Mouse (Mus musculus) adrenal gland, adult 18-20 months (tissue): ENCODE measurements at regions not wholly inside any gene's neighbourhood (a gene's known extent, or its start where the extent isn't known, plus 50 kb on each side); places are given as distances from the start of the nearest gene placed in this dataset.
A peak's percentile ranks its signal among the peaks of the same experiment; 100 is the strongest.
"Not testable (repeated sequence)": the region's sequence is repeated elsewhere in the genome, so short reads cannot be mapped to it uniquely, and the experiment has no call there.

Experiments
- DNase-seq, 2 experiments: peaks; one replicate each; pipeline ENCODE4 v3.0.0; 2021 to 2022; ENCODE audit warnings: low spot score in 2 of 2

DNA sequence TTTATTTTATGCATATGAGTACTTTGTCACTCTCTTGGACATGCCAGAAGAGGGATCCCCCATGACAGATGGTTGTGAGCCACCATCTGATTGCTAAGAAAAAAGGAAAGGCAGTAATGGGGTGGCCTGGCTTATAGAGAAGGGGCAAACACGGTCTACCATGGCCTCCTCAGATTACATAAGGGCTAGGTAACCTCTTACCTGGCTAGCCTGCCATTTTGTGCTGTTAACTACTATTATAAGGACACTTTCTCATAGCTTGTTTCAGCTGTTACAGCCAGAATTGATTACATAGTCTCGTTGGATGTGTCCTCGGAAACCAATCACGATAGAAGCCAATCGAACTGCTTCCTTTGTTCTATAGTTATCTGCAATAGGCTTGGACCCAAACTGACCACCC, 60.9 kb upstream of the Gm14496 start:
- DNase-seq, result no peak

DNA sequence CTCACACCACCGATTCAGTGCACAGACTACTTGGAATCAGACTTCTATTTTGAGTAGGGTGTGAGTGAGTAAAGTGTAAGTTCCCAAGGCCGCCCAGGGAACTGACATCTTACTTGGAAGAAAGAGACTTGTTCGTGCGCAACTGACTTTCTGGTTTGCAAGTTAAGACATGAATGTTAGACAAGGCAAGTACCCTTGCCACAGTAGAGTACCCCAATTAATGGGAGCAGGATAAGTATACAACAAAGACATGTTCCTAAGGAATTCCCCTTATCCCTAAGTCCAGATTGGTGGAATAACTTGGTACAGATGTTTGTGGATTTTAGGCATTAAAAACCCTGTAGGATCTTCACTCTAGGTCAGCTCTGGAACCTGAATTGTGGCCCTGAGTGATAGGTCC, 60.4 kb upstream of the Gm14496 start:
- DNase-seq, result not testable (repeated sequence)

DNA sequence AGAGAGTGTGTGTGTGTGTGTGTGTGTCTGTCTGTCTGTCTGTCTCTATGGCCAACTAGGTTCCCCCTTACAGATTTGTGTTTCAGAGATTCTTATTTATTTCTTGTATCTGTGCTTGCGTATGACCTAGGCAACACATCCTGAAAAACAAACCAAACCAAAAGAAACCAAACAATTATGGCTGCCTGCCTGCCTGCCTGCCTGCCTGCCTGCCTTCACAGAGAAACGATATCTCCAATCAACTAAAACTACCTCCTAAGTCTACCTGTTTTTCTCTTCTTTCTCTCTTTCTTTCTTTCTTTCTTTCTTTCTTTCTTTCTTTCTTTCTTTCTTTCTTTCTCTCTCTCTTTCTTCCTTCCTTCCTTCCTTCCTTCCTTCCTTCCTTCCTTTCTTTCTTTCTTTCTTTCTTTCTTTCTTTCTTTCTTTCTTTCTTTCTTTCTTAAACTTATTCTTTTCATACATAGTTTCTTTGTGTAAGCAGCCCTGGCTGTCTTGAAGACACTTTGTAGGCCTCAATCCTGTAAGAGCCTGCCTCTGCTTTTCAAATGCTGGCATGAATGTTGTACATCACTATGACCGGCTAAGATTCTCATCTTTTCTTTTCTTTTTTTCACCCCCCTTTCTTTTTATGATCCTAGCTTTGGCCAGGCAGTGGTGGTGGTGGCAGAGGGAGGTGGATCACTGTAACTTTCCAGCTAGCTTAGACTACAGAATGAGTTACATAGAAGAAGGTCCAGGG, 59.7 kb upstream of the Gm14496 start:
- DNase-seq, result peak; percentile 13 to 56

DNA sequence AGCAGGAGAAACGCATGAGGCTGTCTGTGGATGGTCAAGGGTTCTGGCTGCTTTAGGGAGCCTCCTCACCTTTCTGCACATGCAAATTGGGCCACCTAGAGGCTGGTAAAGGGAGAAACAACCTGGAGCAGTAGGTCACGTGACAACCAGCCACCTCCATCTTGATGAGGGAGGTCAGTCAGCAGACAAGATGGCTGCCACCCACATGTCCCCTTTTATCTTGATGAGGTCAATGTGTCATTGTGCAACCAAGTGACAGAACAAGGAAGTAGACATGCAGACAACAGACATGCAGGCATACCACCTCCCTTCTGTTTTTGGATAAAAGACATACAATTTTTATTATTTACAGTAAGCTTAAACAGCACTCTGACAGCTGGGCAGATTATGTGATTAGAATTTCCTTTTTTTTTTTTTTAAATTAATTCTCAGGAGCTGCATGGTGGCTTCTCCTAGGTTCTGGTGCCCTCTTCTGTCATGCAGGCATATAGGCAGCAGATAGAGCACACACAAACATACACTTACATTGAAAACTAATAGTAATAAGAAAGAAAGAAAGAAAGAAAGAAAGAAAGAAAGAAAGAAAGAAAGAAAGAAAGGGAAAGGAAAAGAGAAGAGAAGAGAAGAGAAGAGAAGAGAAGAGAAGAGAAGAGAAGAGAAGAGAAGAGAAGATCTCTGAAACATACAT, 58.9 kb upstream of the Gm14496 start:
- no peak for DNase-seq
